Mouse (Mus musculus) thymus, postnatal 0 days (tissue): ENCODE data around the gene Hbb-y. TPM values are rescaled to one million over a fixed set of nuclear protein-coding genes. Genes with fewer than 3 reads are reported as not detected.
"Not testable (repeated sequence)": the region's sequence is repeated elsewhere in the genome, so short reads cannot be mapped to it uniquely, and the experiment has no call there.

Experiments
- DNase-seq: peaks from one replicate; pipeline ENCODE4 v3.0.0-alpha.2; 2015; ENCODE audit warnings: low spot score
- polyA plus RNA-seq: library from polyadenylated mRNA; unstranded; fragments of >200 nt; fragmentation: Nextera tagmentation; extraction: Ambion mirVana; gene quantifications from 2 replicates; pipeline ENCODE4 v1.2.1, GENCODE M21; 2015

Gene Hbb-y
- 2.1 and 2.6 TPM in 2 replicates for polyA plus RNA-seq

GRCm38 (mm10) chr7:103853090-103853489 is at the start of gene Hbb-y:
Gene Hbb-y, minus strand, starts transcription at chr7:103853216.
- no peak for DNase-seq

DNA sequence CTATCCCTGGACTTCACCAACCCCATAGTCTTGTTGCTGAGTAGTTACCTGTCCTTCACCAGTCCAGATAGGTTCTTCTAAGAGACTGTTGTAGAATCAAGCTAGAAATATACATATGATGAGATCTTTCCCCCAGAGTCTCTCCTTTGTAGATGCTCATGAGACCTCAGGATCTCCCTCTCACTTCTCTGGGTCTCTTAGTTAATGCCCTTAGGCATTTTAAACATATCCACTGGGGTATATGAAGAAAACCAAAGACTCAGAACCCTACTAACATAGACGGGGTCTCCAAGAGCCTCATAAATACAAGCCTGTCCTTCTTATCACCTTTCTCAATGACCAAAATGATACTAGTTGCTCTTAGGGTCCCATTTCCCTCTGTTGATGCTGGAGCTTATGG is 41.4 kb upstream of the Hbb-y start, which contains the start of gene Olfr64:
Gene Olfr64, minus strand, starts transcription at position 101 of the 400 bp plus-strand sequence.
- no peak for DNase-seq

DNA sequence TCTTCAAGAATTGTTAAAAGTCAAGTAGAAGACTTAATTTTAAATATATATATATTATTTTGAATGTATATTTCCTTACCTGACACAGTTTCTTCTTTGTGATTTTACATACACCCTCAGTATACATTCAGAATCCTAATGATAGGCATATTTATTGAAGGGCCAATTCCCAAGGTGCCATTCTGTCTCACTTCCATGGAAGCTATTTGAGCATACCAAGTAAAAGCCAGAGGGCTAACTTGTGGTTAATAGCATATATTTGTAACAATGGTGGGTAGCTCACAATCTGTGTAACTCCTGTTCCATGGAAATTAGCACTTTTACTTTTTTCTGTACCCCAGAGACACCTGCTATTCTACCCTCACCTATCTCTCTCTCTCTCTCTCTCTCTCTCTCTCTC is 33.1 kb upstream of the Hbb-y start, which contains the start of gene Olfr66:
Gene Olfr66, minus strand, starts transcription at position 101 of the 400 bp plus-strand sequence.
- no peak for DNase-seq

- DNase-seq = no peak
These were observed 24.1 kb upstream of the Hbb-y start for GRCm38 (mm10) chr7:103877093-103877492.

DNA sequence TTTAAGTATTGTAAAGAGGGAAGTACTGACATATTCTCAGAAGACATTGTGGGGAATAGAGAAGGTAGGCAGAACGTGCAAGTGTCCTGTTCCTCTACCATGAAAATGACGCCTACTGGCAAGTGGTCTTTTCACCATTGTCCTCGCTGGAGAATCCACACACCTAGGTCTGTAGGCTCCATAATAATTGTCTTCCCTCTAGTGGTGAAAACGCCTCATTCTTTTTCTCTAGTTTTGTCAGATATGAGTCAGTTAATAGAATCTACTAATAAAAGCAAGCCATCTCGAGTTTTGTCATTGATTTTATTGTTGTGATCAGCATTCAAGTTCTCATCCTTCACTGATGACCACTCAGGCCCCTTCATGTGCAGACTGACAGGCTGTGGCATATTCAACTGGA is 21.4 kb upstream of the Hbb-y start:
- DNase-seq = no peak

- DNase-seq = peak; percentile 7
These were observed 20.0 kb upstream of the Hbb-y start for GRCm38 (mm10) chr7:103873064-103873463.

GRCm38 (mm10) chr7:103870667-103871066 is 17.7 kb upstream of the Hbb-y start:
- no peak for DNase-seq

GRCm38 (mm10) chr7:103865716-103866115 is 12.7 kb upstream of the Hbb-y start:
- no peak for DNase-seq

- no peak for DNase-seq
These were observed 8.5 kb upstream of the Hbb-y start for GRCm38 (mm10) chr7:103861531-103861930.

DNA sequence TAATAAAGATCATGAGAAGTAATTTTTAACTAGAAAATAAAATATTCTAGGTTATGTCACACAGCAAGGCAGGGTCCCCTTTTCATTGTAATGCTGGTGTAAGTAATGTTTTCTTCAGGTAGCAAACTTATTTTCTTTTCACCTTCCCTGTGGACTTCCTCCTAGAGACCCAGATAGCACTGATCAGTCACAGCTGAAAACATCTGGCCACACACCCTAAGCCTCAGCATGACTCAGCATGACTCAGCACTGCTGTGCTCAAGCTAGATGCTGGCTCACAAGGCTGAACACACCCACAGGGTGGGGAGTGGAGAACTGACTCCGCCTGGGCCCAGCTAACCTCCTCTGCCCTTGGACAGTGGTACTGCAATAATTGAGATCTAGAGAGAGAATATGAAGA is 7.8 kb upstream of the Hbb-y start:
- DNase-seq = peak; percentile 42

DNA sequence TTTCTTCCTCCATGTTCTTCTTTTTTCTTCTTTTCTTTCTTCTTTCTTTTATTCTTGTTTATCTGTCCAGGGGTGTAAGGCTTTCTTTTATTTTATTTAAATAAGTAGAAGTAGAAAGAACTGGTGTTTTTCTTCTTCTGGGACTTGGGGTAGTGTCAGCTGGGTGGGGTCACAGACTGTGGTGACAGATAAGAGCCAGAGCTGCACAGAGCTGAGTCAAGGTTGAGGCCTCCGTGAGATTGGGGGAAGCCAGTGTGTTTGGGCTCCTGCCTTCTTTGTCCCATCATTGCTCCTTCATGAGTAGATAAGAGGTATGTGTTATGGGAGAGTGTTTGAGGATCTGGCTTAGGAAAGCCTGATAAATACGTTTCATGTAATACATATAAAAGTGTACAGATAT is 6.1 kb upstream of the Hbb-y start:
- no peak for DNase-seq

GRCm38 (mm10) chr7:103854669-103855068 is 1.7 kb upstream of the Hbb-y start:
- no peak for DNase-seq

- DNase-seq = no peak
These were observed 8.3 kb downstream of the Hbb-y start for GRCm38 (mm10) chr7:103844525-103845325.

DNA sequence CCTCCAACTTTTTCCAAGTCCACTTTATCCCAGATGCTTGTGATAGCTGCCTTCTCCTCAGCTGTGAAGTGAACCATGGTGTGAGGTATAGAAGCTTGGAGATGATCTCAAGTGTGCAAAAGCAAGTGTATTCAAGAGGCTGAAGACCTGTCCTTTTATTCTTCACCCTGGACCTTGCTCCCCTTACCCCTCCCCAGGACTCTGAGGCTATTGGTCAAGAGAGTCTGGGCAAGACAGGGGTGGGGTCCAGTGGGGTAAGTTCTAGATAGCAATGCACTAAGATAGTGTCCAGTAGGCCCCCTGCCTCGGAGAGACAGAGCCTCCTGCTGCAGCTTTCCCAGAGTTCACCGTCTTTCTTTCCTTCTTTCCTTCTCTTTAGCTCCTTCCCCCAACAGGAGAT is 10.0 kb downstream of the Hbb-y start, which contains the start of gene Hbb-bh1:
Gene Hbb-bh1, minus strand, starts transcription at position 131 of the 400 bp plus-strand sequence.
- DNase-seq = no peak

DNA sequence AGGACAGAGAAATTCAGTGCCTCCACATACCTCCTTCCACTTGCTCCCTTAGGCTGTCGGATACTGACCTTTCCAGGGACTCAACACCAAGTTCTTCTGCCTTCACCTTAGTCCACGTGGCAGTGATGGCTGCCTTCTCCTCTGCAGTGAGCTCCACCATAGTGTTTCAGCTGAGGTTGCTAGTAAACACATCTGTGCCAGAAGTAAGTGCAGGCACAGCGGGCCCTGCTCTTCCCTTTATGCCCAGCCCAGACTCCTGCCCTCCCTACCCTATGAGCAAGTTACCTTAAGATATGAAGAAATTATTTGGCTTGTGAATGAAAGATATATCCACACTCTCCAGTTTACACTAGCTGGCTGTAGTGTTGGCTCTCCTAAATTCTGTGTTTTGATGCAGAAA is 12.7 kb downstream of the Hbb-y start, which contains the start of gene Hbb-bh2:
Gene Hbb-bh2, minus strand, starts transcription at position 253 of the 400 bp plus-strand sequence.
- DNase-seq = no peak

DNA sequence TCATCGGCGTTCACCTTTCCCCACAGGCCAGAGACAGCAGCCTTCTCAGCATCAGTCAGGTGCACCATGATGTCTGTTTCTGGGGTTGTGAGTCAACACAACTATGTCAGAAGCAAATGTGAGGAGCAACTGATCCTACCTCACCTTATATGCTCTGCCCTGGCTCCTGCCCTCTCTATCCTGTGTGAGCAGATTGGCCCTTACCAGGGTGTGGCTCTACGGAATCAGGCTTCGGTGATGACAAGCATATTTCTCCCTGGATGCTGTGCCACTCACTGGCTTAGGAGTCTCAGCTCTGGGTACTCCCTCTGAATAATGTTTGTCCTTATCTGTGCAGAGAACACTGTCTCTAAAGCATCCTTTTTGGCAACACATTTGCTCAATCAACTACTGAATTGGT is 25.2 kb downstream of the Hbb-y start, which contains the start of gene Hbb-bs:
Gene Hbb-bs, minus strand, starts transcription at position 289 of the 400 bp plus-strand sequence.
- DNase-seq = no peak

DNA sequence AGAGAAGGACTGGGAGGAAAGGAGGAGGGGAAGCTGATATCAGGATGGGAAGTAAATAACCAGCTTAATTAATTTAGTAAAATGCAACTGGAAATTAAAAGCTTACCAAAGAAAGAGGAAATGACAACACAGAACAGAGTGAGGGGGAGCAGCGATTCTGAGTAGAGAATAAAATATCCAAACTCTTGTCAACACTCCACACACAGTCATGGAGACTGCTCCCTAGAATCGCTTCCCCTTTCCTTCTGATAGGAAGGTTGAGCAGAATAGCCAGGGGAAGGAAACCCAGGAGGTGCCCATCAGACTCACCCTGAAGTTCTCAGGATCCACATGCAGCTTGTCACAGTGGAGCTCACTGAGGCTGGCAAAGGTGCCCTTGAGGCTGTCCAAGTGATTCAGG is 25.9 kb downstream of the Hbb-y start:
- not testable (repeated sequence) for DNase-seq

DNA sequence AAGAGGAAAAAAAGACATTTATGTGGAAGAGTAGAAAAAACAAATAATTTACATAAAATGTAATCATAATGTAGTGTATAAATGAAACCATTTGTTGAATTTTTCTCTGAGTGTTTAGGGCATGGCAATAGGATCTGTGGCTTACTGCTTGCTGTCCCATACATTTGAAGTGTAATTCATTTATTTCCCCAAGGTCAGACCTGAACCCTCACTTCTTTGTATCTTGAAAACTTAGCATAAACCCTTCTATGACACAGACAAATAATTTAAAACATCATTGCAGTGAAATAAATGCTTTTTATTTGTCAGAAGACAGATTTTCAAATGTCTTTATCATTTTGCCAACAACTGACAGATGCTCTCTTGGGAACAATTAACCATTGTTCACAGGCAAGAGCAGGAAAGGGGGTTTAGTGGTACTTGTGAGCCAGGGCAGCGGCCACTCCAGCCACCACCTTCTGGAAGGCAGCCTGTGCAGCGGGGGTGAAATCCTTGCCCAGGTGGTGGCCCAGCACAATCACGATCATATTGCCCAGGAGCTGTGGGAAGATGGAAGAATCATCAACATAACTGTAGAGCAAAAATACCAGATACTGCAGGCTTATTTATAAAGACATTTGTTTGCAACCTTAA is 26.6 kb downstream of the Hbb-y start:
- no peak for DNase-seq

DNA sequence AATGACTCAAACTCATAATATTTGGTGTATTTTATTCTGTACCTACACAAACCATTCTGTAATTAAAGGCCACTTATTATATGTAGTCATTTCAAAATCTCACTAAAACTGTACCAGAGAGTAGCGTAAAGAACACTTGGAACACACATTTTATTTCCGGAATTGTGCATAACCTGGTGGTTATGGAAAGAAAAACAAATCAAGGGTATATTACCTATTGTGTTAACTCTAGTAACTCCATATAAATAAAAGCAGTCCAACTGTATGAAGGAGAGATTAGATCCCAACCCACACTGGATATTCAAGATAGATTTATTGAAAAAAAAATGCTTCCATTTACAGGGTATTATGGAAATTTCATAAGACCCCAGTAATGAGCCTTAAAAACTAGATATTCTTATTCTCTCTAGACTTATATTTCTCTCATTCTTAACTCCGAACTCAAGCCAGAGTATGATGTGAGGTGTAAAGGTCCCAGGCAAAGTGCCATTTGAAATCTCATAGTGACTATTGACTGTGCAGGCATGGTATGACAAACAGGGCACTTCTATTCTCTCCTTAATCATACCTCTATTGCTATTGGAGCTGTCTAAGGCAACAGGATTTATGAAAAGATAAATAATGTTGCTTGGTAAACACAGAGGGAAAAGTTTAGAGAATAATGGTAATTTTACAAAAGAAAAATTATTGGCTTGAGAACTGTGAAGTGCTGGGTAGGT is 27.3 kb downstream of the Hbb-y start:
- DNase-seq = no peak

DNA sequence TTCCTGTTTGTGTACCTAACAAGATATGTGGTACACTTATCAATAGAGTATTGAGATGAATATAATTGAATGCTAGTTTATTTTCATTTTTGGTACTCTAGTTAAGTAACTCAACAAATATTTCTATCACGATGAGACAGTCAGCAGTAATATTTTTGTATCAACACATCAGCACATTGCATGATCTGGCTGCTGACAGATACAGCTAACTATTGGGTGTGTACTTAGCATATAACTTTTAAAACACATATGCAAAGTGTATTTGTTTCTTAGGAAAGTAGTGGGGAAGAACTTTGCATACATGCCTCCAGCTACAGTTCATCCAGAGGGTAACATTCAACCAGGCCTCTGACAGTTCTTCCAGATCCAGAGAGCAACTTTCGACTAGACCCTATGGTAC is 28.4 kb downstream of the Hbb-y start:
- no peak for DNase-seq

DNA sequence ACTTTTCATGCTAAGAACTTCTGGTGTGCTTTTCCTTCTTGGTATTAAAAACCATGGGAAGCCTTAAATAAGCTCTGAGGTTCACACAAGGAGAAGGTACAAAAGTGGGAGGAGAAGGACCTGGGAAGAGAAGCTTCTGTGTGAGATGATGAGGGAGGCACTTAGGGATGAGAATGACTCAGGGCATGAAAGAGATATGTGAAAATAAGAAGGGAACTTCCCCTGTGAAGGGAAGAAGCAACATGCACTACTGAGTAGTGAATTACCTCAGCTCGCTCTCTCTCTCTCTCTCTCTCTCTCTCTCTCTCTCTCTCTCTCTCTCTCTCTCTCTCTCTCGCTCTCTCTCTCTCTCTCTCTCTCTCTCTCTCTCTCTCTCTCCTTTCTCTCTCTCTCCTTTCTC is 37.9 kb downstream of the Hbb-y start:
- DNase-seq = not testable (repeated sequence)

- DNase-seq = no peak
These were observed 39.2 kb downstream of the Hbb-y start, which contains the start of gene Hbb-bt for GRCm38 (mm10) chr7:103813766-103814165. Gene Hbb-bt, minus strand, starts transcription at chr7:103813996.
